Mouse (Mus musculus) thymus, adult 2 months (tissue): ENCODE measurements around the gene Brox. TPM values are rescaled to one million over a fixed set of nuclear protein-coding genes. Genes with fewer than 3 reads are reported as not detected.

Experiments
- DNase-seq: peaks from one replicate; pipeline ENCODE4 v3.0.0; 2021
- H3K27ac ChIP-seq: fragments of 200-500 bp; 2 replicates; pipeline ENCODE4 v1.5.1; 2012; ENCODE audit warnings: low read length, control low read depth; ENCODE audit not compliant: control insufficient read depth, insufficient read depth
- H3K27me3 ChIP-seq: fragments of 200-500 bp; 2 replicates; pipeline ENCODE4 v1.6.1; 2012; ENCODE audit warnings: mild to moderate bottlenecking, low read length, moderate library complexity, mixed read lengths; ENCODE audit not compliant: control insufficient read depth, insufficient read depth
- H3K36me3 ChIP-seq: fragments of 200-500 bp; 2 replicates; pipeline ENCODE4 v1.6.1; 2012; ENCODE audit warnings: mild to moderate bottlenecking, low read length, moderate library complexity; ENCODE audit not compliant: control insufficient read depth, insufficient read depth
- H3K4me1 ChIP-seq: fragments of 200-500 bp; replicated peaks from 2 replicates; pipeline ENCODE4 v1.6.1; 2012; ENCODE audit warnings: low read length; ENCODE audit not compliant: control insufficient read depth, insufficient read depth
- H3K4me3 ChIP-seq: fragments of 200-500 bp; 2 replicates; pipeline ENCODE4 v1.5.1; 2012; ENCODE audit warnings: mild to moderate bottlenecking, low read length, control low read depth, moderate library complexity; ENCODE audit not compliant: control insufficient read depth, insufficient read depth
- CTCF ChIP-seq: fragments of 200-500 bp; IDR thresholded peaks from 2 replicates; pipeline ENCODE4 v1.5.1; 2012; ENCODE audit warnings: mild to moderate bottlenecking, control low read depth, low read length, moderate library complexity, borderline replicate concordance; ENCODE audit not compliant: control insufficient read depth, poor library complexity, insufficient read depth; ENCODE audit errors: extremely low read depth
- POLR2A ChIP-seq: fragments of 200-500 bp; IDR thresholded peaks from 2 replicates; pipeline ENCODE4 v1.6.1; 2012; ENCODE audit warnings: mild to moderate bottlenecking, low read length, control low read depth, moderate library complexity; ENCODE audit not compliant: control insufficient read depth, poor library complexity, insufficient read depth; ENCODE audit errors: extremely low read depth
- WGBS: fragments of 180-500 bp; shearing (Covaris S2); methylation state at CpG from one replicate; pipeline ENCODE4 v1.1.7; 2018; 5-methylcytosine and 5-hydroxymethylcytosine counted together
- polyA plus RNA-seq: library from polyadenylated mRNA; depleted of rRNA; stranded (reverse); fragments of >200 nt; gene quantifications from 2 replicates; pipeline ENCODE4 v1.2.3, GENCODE M21; 2012

Gene Brox
- polyA plus RNA-seq, 1 experiment, result 34.2 TPM

GRCm38 (mm10) chr1:183250612-183251011 lies 46.5 kb downstream of the Brox start:
- Histone ChIP-seq H3K36me3 (no peaks in the 10 kb centered on the region), H3K27ac (no peak overlapping the region), H3K4me1 (peaks cover 31% of the 10 kb centered on the region), H3K27me3 (no peaks in the 10 kb centered on the region), H3K4me3 (no peak overlapping the region)
- DNase-seq, result no peak
- TF ChIP-seq POLR2A, result no peak
- no peak for TF ChIP-seq CTCF
- WGBS, result 89% methylated on average over 4 of the region's 4 CpGs

GRCm38 (mm10) chr1:183248144-183248543 lies 48.9 kb downstream of the Brox start:
- 80% methylated on average over 1 of the region's 1 CpGs for WGBS
- no peak for DNase-seq
- no peak for TF ChIP-seq CTCF
- TF ChIP-seq POLR2A, result no peak
- H3K4me3 ChIP-seq, result no peak overlapping the region
- no peaks in the 10 kb centered on the region for H3K36me3 ChIP-seq
- peaks cover 26% of the 10 kb centered on the region for H3K4me1 ChIP-seq
- no peak overlapping the region for H3K27ac ChIP-seq
- no peaks in the 10 kb centered on the region for H3K27me3 ChIP-seq

GRCm38 (mm10) chr1:183243293-183243692 lies 53.8 kb downstream of the Brox start:
- H3K27me3 ChIP-seq, result no peaks in the 10 kb centered on the region
- H3K4me3 ChIP-seq, result no peak overlapping the region
- H3K36me3 ChIP-seq, result no peaks in the 10 kb centered on the region
- H3K27ac ChIP-seq, result no peak overlapping the region
- peak; percentile 17 for DNase-seq
- H3K4me1 ChIP-seq, result no peaks in the 10 kb centered on the region
- WGBS, result 83% methylated on average over 7 of the region's 7 CpGs
- TF ChIP-seq CTCF, result no peak

GRCm38 (mm10) chr1:183237901-183238300 lies 59.2 kb downstream of the Brox start:
- WGBS, result 33% methylated on average over 2 of the region's 2 CpGs
- H3K27me3 ChIP-seq, result no peaks in the 10 kb centered on the region

GRCm38 (mm10) chr1:183236460-183236859 lies 60.6 kb downstream of the Brox start:
- no peak for TF ChIP-seq CTCF
- TF ChIP-seq POLR2A, result no peak
- H3K27me3 ChIP-seq, result no peaks in the 10 kb centered on the region
- WGBS, result 93% methylated on average over 5 of the region's 5 CpGs
- no peak overlapping the region for H3K4me3 ChIP-seq
- H3K4me1 ChIP-seq, result no peaks in the 10 kb centered on the region
- DNase-seq, result no peak
- no peaks in the 10 kb centered on the region for H3K36me3 ChIP-seq
- H3K27ac ChIP-seq, result no peak overlapping the region

More at GRCm38 (mm10) chr1:183237901-183238300, 59.2 kb downstream of the Brox start:
- Histone ChIP-seq H3K27ac (no peak overlapping the region), H3K36me3 (no peaks in the 10 kb centered on the region), H3K4me1 (no peaks in the 10 kb centered on the region), H3K4me3 (no peak overlapping the region)
- peak; percentile 46 for DNase-seq
- TF ChIP-seq POLR2A (no peak), CTCF (no peak)

GRCm38 (mm10) chr1:183233679-183234174 lies 63.3 kb downstream of the Brox start:
- DNase-seq, result no peak
- no peak overlapping the region for H3K27ac ChIP-seq
- no peaks in the 10 kb centered on the region for H3K36me3 ChIP-seq
- WGBS, result 96% methylated on average over 11 of the region's 11 CpGs
- H3K4me1 ChIP-seq, result no peaks in the 10 kb centered on the region
- no peak for TF ChIP-seq CTCF
- no peak for TF ChIP-seq POLR2A
- H3K27me3 ChIP-seq, result no peaks in the 10 kb centered on the region
- no peak overlapping the region for H3K4me3 ChIP-seq

GRCm38 (mm10) chr1:183232985-183233678 lies 63.9 kb downstream of the Brox start:
- H3K36me3 ChIP-seq, result no peaks in the 10 kb centered on the region
- no peak overlapping the region for H3K27ac ChIP-seq
- H3K4me3 ChIP-seq, result no peak overlapping the region
- no peak for TF ChIP-seq CTCF
- no peak for TF ChIP-seq POLR2A
- DNase-seq, result no peak
- no peaks in the 10 kb centered on the region for H3K4me1 ChIP-seq
- 90% methylated on average over 7 of the region's 7 CpGs for WGBS
- no peaks in the 10 kb centered on the region for H3K27me3 ChIP-seq
